Mouse (Mus musculus) forebrain, embryonic 14.5 days (tissue): ENCODE measurements around the gene Trat1. TPM values are rescaled to one million over a fixed set of nuclear protein-coding genes. Genes with fewer than 3 reads are reported as not detected.

Experiments used
- polyA plus RNA-seq: library from polyadenylated mRNA; unstranded; fragments of >200 nt; fragmentation: Nextera tagmentation; extraction: Ambion mirVana; gene quantifications from 2 replicates; pipeline ENCODE4 v1.2.1, GENCODE M21; 2014

The Trat1 gene
- polyA plus RNA-seq, 1 experiment from 2014 or later: not detected

Other genes starting within 250 kb of the Trat1 start
- not detected in 2 replicates for gene Retnlb, start 44.8 kb upstream of the Trat1 start, polyA plus RNA-seq
- gene Retnla, start 70.5 kb upstream of the Trat1 start, polyA plus RNA-seq: not detected in 2 replicates
- not detected in 2 replicates for gene Retnlg, start 100.6 kb upstream of the Trat1 start, polyA plus RNA-seq
- 56.4 and 59.8 TPM in 2 replicates for gene Dzip3, start 222.1 kb upstream of the Trat1 start, polyA plus RNA-seq
- 22.6 and 28.2 TPM in 2 replicates for gene Cip2a, start 222.2 kb upstream of the Trat1 start, polyA plus RNA-seq